Mouse (Mus musculus) cerebral cortex, adult 2 months (tissue): ENCODE data around the gene Eps15.

Source experiments
- WGBS: fragments of 180-500 bp; shearing (Covaris S2); methylation state at CpG from one replicate; pipeline ENCODE4 v1.1.7; 2018; 5-methylcytosine and 5-hydroxymethylcytosine counted together

The Eps15 gene

DNA sequence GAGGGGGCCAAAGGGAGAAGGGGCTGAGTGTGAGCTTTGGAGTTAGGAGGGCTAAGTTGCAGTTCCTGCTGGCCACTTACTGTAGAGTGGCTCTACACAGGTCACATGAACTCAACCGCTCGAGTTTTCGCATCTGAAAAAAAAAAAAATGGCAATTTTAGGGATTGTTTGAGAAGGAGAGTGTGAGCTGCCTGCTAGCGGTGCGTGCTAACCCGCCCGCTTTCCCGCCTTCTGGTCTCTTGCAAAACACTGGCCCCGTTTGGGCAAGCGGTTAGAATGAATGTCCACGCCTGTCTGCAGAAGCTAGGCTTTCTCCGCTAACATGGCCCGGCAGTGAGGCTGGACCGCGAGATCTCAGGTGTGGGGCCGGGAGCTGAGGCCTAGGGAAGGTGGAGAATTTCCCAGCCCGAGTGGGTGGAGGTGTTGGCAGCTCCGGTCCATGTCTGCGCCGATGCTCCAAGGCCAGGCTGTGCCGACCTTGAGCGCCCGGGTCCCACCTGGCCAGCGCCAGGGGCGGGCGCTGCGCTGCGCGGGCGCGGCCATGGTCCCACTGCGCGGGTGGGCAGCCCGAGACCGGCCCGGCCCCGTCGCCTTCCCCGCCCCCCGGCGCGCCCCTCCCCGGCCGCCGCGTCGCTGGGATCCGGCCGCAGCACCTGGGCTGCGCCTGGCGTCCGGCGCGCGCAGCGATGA, 126.6 kb downstream of the Eps15 start, which contains the start of gene Ttc39a:
Gene Ttc39a (plus strand): TSS at position 138 of the 690 bp plus-strand sequence.
- 1% methylated on average over 53 of the region's 56 CpGs for WGBS

- 4% methylated on average over 24 of the region's 24 CpGs for WGBS
Measured at GRCm38 (mm10) chr4:109407176-109407520, 127.1 kb downstream of the Eps15 start.

- WGBS, result 77% methylated on average over 9 of the region's 9 CpGs
Measured at GRCm38 (mm10) chr4:109407701-109408485, 127.8 kb downstream of the Eps15 start.

- WGBS, result 80% methylated on average over 9 of the region's 9 CpGs
Measured at GRCm38 (mm10) chr4:109410681-109411376, 130.8 kb downstream of the Eps15 start.

DNA sequence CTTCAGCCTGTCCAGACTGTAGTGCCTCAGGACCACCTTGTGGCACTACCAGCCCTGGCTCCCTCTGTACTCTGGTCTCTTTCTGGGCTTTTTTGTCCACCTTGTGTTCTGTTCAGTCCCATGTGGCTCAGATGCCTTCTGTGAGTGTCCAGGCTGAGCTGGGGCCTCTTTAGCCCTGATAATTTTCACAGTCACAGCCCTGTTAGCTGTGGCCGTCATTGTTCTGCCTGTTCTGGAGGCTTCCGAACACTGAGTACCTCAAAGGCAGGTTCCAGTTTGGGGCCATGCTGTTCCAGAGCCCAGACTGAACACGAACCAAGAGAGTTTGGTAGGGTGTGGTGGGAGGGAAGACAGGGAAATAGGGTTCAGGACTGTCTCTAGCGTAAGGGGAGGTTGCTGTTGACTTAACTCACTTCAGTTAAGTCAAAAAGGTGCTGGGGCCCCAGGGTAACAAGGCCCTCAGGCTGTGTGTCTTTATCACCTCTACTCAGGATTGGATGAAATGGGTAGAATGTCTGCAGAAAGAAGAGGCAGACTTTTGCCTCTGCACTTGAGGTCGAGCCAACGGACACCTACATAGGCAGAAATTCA, 131.4 kb downstream of the Eps15 start:
- WGBS, result 94% methylated on average over 6 of the region's 6 CpGs

DNA sequence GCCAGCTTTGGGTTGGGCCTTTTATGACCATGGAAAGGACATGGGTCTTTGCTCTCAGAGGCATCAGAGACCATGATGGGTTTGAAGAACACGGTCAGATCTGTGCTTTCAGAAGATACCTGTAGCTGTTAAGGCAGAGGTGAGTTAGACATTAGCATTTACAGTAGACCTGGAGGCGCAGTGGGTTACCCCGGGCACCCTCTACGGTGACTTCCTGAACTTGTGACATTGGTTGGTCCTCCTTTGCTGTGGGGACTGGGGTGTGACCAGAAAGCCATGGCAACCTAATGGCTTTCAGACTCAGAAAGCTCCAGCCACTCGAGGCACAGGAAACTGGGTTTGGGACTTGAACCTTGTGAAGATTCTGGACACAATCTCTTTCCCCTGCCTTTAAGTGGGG, 132.2 kb downstream of the Eps15 start:
- WGBS, result 91% methylated on average over 5 of the region's 5 CpGs

DNA sequence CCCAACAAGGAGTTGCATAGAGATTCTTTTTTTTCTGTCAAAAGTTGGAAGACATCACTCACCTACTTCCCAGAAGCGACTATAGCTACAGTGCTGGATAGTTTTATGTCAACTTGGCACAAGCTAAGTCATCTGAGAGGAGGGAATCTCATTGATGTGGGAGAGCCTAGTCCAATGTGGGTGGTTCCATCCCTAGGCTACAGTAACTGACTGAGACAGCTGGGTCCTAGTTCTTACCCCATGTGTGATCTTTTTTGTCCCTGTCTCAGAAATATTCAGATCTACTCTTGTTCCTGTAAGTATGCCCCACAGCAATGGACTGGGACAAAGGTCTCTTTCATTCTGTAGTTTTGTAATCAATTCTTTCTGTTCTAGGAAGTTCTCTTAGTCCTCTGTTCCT, 137.9 kb downstream of the Eps15 start:
- WGBS, result 61% methylated on average over 1 of the region's 1 CpGs

- WGBS, result 60% methylated on average over 3 of the region's 3 CpGs
Measured at GRCm38 (mm10) chr4:109419017-109419416, 138.9 kb downstream of the Eps15 start.

DNA sequence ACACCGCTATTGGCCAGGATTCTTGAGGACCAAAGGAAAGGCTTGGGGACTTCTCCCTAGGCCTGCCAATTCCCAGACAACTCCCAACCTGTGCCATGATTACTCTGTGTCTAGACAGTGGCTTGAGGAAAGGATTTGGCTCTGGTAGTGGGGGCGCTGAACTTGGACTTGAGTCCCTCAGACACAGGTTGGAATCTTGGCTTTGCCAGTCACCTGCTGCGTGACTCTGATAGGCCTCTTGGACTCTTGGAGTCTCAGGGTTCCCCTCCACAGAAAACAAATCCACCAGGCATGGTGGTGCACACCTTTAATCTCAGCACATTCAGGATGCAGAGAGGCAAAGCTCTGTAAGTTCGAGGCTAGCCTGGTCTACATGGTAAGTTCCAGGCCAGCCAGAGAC, 139.5 kb downstream of the Eps15 start:
- WGBS, result 92% methylated on average over 4 of the region's 4 CpGs

DNA sequence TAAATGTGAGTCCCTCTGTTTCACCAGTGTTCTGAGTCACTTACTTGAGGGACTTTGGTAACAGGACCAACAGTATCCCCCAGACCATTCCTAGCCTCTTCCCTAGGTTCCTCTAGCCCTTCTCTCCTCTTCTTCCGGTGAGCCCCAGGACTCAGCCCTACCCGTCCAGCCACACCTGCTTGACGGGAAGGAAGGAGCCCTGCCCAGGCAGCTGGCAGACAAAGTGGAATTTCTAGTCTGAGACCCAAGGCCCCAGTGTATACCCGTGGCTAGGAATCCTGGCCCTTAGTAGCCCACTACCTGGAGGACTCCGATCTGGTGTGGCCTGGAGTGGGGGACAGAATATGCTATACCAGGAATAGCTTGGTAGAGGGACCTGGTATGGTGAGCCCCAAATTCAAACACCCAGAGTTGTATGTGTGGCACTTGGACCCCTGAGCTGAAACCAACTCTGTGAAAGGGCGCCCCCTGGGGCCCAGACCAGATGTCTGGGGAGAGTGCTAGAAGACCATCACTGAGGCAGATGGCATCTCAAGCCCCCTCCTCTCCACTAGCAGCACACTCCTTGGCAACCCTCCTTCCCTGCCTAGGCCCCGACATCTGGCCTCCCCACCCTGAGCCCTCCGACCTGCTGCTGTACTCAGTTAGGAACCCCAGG, 140.2 kb downstream of the Eps15 start:
- WGBS, result 87% methylated on average over 8 of the region's 8 CpGs

- WGBS, result 83% methylated on average over 7 of the region's 7 CpGs
Measured at GRCm38 (mm10) chr4:109421608-109422007, 141.5 kb downstream of the Eps15 start.

DNA sequence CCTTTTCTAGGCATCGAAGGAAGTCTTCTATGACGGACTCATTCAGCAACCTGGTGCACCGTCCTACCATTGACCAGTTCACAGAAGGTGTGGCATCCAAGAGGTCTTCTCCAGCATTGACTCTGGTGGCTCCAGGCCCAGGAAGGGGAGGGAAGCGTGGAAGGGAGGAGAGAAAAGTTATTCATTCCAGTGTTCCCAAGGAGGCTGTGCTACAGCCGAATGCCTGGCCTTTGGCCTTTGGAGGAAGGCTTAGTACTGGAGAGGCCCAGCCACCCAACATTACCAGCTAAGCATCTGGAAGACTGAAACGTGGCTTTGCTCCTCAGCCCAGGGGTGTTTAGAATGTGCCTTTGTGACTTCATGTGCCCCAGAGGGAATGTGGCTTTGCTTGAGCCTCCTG, 142.4 kb downstream of the Eps15 start:
- 95% methylated on average over 6 of the region's 6 CpGs for WGBS

DNA sequence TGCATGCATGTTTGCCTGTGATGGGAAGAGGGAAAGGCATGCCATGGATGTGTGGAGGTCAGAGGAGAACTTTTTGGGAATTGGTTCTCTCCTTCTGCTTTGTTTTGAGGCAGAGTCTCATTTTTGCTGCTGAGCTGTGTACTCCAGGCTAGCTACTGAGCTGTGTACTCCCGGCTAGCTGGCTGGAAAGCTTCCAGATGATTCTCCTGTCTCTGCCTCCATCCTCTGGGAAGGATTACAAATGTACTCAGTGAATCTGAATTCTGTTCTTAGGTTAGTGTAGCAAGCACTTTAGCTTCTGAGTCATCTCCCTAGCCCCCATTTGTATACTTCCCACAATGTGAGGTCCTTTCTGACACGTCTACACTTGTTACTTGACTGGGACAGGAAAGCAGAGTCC, 143.4 kb downstream of the Eps15 start:
- 45% methylated on average over 2 of the region's 2 CpGs for WGBS

GRCm38 (mm10) chr4:109427058-109427457, 147.0 kb downstream of the Eps15 start:
- 61% methylated on average over 1 of the region's 1 CpGs for WGBS

GRCm38 (mm10) chr4:109430250-109430649, 150.2 kb downstream of the Eps15 start:
- 85% methylated on average over 7 of the region's 7 CpGs for WGBS

DNA sequence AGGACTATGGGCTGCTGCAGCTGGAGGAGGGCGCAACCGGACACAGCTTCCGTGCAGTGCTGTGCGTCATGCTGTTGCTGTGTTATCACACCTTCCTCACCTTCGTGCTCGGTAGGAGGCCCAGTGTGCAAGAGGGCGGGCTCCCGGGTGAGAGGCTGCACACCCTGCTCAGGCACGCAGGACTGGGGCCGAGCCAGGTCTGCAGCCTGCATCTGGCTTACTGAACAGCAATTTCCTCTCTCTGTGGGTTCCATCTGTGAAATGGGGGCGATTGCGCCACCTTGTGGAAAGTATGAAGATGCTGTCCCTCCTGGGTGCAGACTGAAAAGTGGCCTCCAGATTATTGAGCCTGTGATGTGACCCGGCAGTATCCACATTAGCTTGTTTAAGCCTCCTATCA, 150.8 kb downstream of the Eps15 start:
- 52% methylated on average over 13 of the region's 13 CpGs for WGBS

- WGBS, result 81% methylated on average over 16 of the region's 16 CpGs
Measured at GRCm38 (mm10) chr4:109432668-109433375, 152.8 kb downstream of the Eps15 start.

GRCm38 (mm10) chr4:109433641-109434040, 153.6 kb downstream of the Eps15 start:
- WGBS, result 74% methylated on average over 6 of the region's 6 CpGs

- WGBS, result 92% methylated on average over 1 of the region's 1 CpGs
Measured at GRCm38 (mm10) chr4:109434256-109434655, 154.2 kb downstream of the Eps15 start.
